Mouse (Mus musculus): Measurements from ENCODE around the gene Ptpn6. TPM values are rescaled to one million over a fixed set of nuclear protein-coding genes. Genes with fewer than 3 reads are reported as not detected.

Ptpn6 gene
- polyA plus RNA-seq, 1 experiment from 2014 or later: 5.6 TPM

DNA sequence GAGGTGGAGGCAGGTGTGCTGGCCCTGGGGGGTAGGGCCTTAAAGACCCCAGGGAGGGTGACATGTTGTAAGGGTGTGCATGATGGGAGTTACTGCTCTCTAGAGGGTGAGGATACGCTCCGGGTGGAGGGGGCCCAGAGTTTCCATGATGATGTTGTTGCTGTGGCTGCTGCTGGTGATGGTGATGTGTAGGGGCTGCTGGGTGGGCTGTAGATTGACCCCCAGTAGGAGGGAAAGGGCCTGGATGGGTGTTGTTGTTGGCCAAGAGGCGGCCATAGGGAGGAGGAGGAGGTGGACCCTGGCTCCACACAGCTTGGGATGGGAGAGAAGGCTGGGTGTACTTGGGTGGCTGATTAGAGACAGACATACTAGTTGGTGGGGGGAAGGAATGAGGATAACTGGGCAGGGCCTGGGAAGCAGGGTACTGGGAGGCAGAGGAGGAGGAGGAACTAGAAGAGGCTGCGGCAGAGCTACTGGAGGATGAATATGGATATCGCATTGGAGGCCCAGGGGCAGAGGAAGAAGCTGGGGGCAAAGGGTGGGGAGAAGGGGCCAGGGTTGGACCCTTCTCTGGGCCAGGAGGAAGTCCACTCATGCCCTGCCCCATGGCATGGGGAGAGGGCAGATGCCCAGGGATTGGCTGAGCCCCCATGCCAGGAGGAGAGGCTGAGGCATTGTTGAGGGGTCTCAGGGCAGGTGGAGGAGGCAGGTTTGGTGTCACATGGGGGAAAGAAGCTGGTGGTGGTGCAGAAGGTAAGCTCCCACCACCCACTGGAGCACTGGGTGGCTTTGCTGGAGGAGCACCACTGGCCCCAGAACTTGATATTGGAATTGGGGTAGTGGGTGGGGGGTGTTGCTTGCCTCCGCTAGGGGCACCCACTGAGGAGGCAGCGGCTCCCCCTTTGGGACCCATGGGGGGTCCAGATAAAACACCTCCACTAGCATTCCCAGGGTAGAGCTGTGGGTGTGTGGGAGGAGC lies 8.4 kb upstream of the Ptpn6 start:
- Histone ChIP-seq H3K27ac (replicated peaks; ENCODE audit: low read depth, low read length) (peak overlapping the region; percentile 91; the same call in 1 of the 2 replicates), H3K36me3 (ENCODE audit: control insufficient read depth, insufficient read depth, low read length) (peaks cover 66% of the 10 kb centered on the region), H3K27me3 (ENCODE audit: control insufficient read depth, insufficient read depth, low read length) (no peaks in the 10 kb centered on the region), H3K4me3 (replicated peaks; ENCODE audit: low read depth, low read length) (peak overlapping the region; percentile 41; the same call in 1 of the 2 replicates), H3K4me2 (ENCODE audit: low read length) (peak overlapping the region; percentile 93), H3K9ac (replicated peaks; ENCODE audit: low read length) (peak overlapping the region; percentile 76; the same call in 1 of the 2 replicates), H3K9me3 (ENCODE audit: control insufficient read depth, low read length) (no peaks in the 10 kb centered on the region), H3K4me1 (ENCODE audit: control insufficient read depth, insufficient read depth, low read length) (peaks cover 14% of the 10 kb centered on the region)
- no peak for DNase-seq
- ATAC-seq (ENCODE audit: low FRiP score, low TSS enrichment): no peak
- 90% methylated on average over 7 of the region's 7 CpGs for WGBS

DNA sequence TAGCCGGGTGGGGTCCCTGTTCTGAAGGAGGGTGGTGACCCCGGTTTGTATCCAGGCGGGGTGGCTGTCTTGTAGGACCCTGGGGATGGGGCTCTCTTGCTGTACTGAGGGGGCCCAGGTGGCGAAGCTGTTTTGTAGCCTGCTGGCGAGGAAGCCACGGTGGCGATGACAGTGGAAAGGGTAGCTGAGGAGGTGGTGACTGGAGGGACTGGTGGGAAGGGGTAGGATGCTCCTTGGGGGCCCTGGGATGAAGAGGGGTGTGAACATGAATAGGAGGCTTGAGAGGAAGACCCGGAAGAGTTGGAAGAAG lies 7.7 kb upstream of the Ptpn6 start:
- DNase-seq (no peak), ATAC-seq (ENCODE audit: low FRiP score, low TSS enrichment) (peak; percentile 5; the same call in 1 of the 2 replicates)
- peaks cover 66% of the 10 kb centered on the region for H3K36me3 ChIP-seq (ENCODE audit: control insufficient read depth, insufficient read depth, low read length)
- H3K9me3 ChIP-seq (ENCODE audit: control insufficient read depth, low read length): no peaks in the 10 kb centered on the region
- 10% methylated on average over 8 of the region's 8 CpGs for WGBS
- no peaks in the 10 kb centered on the region for H3K27me3 ChIP-seq (ENCODE audit: control insufficient read depth, insufficient read depth, low read length)
- peak overlapping the region; percentile 41 for H3K4me3 ChIP-seq (replicated peaks; ENCODE audit: low read depth, low read length)
- H3K27ac ChIP-seq (replicated peaks; ENCODE audit: low read depth, low read length): peak overlapping the region; percentile 91
- peaks cover 19% of the 10 kb centered on the region for H3K4me1 ChIP-seq (ENCODE audit: control insufficient read depth, insufficient read depth, low read length)
- peak overlapping the region; percentile 76 for H3K9ac ChIP-seq (replicated peaks; ENCODE audit: low read length)
- H3K4me2 ChIP-seq (ENCODE audit: low read length): peak overlapping the region; percentile 93

DNA sequence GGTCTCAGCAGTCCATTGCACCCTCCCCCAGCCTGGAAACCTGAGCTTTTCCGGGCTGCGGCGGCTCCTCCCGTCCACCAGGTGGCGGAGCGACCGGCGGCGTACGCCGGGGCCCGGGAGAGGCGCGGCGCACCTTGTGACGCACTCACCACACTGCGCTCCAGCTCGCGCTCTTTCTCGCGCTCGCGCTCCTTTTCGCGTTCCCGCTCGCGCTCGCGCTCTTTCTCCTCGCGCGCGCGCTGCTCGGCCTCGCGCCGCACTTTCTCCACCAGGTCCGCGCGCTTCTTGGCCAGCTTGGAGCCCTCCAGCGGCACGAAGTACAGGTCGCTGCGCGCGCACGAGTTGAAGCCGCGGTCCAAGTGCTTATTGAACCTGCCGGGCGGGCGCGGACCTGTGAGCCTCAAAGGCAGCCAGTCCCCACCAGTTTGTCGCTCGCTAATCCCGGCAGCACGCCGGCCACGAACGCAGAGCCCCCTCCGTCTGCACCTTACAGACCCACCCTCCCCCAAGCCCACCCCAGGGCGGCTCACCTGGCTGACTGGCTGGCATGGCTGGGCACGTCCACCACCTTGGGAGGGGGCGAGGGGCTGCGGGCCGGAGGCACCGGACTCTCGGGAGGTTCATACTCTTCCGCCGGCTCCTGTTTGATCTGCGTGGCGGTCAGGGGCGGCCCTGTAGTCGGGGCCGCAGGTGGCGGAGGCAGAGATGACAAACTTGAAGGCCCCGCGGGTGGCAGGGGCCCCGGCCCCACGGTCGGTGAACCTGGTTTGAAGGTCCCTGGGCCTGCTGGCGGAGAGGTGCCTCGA lies 7.2 kb upstream of the Ptpn6 start:
- Histone ChIP-seq H3K27me3 (ENCODE audit: control insufficient read depth, insufficient read depth, low read length) (no peaks in the 10 kb centered on the region), H3K4me3 (replicated peaks; ENCODE audit: low read depth, low read length) (peak overlapping the region; percentile 41), H3K9ac (replicated peaks; ENCODE audit: low read length) (peak overlapping the region; percentile 76), H3K4me1 (ENCODE audit: control insufficient read depth, insufficient read depth, low read length) (peaks cover 19% of the 10 kb centered on the region), H3K36me3 (ENCODE audit: control insufficient read depth, insufficient read depth, low read length) (peaks cover 66% of the 10 kb centered on the region), H3K27ac (replicated peaks; ENCODE audit: low read depth, low read length) (peak overlapping the region; percentile 91), H3K9me3 (ENCODE audit: control insufficient read depth, low read length) (no peaks in the 10 kb centered on the region), H3K4me2 (ENCODE audit: low read length) (peak overlapping the region; percentile 93)
- under 1% methylated on average over 85 of the region's 85 CpGs for WGBS
- DNase-seq (peak; percentile 99), ATAC-seq (ENCODE audit: low FRiP score, low TSS enrichment) (peak; percentile 86)

DNA sequence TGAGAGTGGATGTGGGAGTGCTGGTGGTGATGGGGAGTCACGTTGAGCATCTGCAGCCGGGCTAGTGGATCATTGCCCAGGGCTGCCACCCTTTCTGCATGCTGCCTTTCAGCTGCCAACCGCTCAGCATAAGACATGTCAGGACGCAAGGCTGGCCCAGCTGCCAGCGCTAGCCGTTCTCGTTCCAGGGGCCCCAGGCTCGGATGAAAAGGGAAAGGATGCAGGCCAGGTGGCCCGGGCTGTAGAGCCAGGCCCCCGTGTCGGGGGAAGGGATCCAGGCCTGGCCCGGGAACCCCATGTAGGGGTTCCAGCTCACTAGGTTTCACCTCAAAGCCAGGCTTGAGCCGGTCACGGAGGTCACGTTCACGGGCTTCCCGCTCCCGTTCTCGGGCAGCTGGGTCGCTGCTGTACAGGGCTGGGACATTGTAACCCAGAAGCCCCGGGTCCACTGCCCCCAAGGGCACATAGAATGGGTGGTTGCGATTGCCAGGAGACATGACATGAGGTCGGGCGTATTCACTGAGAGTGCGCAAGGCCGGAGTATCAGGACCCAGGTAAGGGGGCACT lies 6.3 kb upstream of the Ptpn6 start:
- 65% methylated on average over 26 of the region's 26 CpGs for WGBS
- ATAC-seq (ENCODE audit: low FRiP score, low TSS enrichment) (no peak), DNase-seq (peak; percentile 9)
- H3K27ac ChIP-seq (replicated peaks; ENCODE audit: low read depth, low read length): peak overlapping the region; percentile 91
- peaks cover 65% of the 10 kb centered on the region for H3K36me3 ChIP-seq (ENCODE audit: control insufficient read depth, insufficient read depth, low read length)
- no peaks in the 10 kb centered on the region for H3K9me3 ChIP-seq (ENCODE audit: control insufficient read depth, low read length)
- peak overlapping the region; percentile 41 for H3K4me3 ChIP-seq (replicated peaks; ENCODE audit: low read depth, low read length)
- peak overlapping the region; percentile 31; the same call in 1 of the 2 replicates for H3K9ac ChIP-seq (replicated peaks; ENCODE audit: low read length)
- H3K4me2 ChIP-seq (ENCODE audit: low read length): peak overlapping the region; percentile 93
- no peaks in the 10 kb centered on the region for H3K27me3 ChIP-seq (ENCODE audit: control insufficient read depth, insufficient read depth, low read length)
- peaks cover 22% of the 10 kb centered on the region for H3K4me1 ChIP-seq (ENCODE audit: control insufficient read depth, insufficient read depth, low read length)

DNA sequence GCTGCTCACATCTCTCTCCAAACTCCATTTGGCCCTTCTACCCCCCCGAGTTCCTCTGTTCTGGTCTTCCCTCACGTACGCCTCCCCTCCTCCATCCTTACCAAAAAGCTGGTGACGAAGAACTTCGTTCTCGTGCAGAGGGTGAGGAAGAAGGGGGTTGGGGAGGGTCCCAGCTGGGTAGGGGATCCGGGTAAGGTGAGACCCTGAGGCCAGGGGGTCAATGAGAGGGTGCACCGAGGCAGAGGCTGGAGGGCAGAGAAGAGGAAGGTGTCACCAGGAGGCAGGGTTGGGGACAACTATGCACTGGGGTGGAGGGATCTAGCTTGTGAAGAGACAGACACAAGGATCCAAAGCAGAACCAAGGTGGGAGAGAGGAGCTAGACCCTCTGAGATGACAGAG lies 5.1 kb upstream of the Ptpn6 start:
- Histone ChIP-seq H3K4me1 (ENCODE audit: control insufficient read depth, insufficient read depth, low read length) (peaks cover 32% of the 10 kb centered on the region), H3K4me3 (replicated peaks; ENCODE audit: low read depth, low read length) (no peak overlapping the region), H3K4me2 (ENCODE audit: low read length) (no peak overlapping the region), H3K9ac (replicated peaks; ENCODE audit: low read length) (no peak overlapping the region), H3K36me3 (ENCODE audit: control insufficient read depth, insufficient read depth, low read length) (peaks cover 58% of the 10 kb centered on the region), H3K27ac (replicated peaks; ENCODE audit: low read depth, low read length) (no peak overlapping the region), H3K9me3 (ENCODE audit: control insufficient read depth, low read length) (no peaks in the 10 kb centered on the region), H3K27me3 (ENCODE audit: control insufficient read depth, insufficient read depth, low read length) (no peaks in the 10 kb centered on the region)
- DNase-seq: no peak
- 93% methylated on average over 8 of the region's 8 CpGs for WGBS
- no peak for ATAC-seq (ENCODE audit: low FRiP score, low TSS enrichment)

DNA sequence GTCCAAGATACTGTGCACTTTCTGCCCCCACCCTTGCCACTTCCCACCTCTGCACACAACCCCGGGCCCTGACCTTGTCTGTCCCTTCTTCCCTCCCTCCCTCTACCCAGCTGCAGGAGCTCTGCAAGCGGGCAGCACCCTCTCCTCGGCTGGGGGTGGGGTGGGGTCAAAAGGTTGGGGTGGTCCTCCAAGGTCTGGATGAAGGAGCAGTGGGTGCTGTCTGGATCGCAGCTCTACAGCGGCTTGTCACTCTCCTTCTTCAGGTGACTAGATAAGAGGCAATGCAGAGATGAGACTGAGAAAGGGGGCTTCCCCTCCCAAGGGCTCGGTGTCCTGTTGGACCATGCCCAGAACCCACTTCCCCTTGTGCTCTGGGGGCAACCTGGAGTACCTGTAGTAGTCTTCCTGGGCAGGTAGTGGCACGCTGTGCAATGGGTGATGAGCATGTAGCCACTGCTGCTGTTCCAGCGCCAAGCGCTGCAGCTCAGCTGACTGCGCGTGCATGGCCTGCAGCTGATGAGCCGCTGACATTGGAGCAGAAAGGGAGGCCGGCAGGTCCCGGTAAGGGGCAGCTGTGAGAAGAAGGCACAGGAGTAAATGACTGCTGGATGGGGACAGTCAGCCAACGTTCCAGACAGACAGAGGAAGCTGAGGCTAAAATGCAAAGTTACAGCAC lies 4.5 kb upstream of the Ptpn6 start:
- ATAC-seq (ENCODE audit: low FRiP score, low TSS enrichment) (no peak), DNase-seq (no peak)
- peaks cover 52% of the 10 kb centered on the region for H3K36me3 ChIP-seq (ENCODE audit: control insufficient read depth, insufficient read depth, low read length)
- no peak overlapping the region for H3K27ac ChIP-seq (replicated peaks; ENCODE audit: low read depth, low read length)
- peaks cover 36% of the 10 kb centered on the region for H3K4me1 ChIP-seq (ENCODE audit: control insufficient read depth, insufficient read depth, low read length)
- 92% methylated on average over 15 of the region's 15 CpGs for WGBS
- no peaks in the 10 kb centered on the region for H3K27me3 ChIP-seq (ENCODE audit: control insufficient read depth, insufficient read depth, low read length)
- no peak overlapping the region for H3K4me2 ChIP-seq (ENCODE audit: low read length)
- H3K9me3 ChIP-seq (ENCODE audit: control insufficient read depth, low read length): no peaks in the 10 kb centered on the region
- no peak overlapping the region for H3K9ac ChIP-seq (replicated peaks; ENCODE audit: low read length)
- no peak overlapping the region for H3K4me3 ChIP-seq (replicated peaks; ENCODE audit: low read depth, low read length)

DNA sequence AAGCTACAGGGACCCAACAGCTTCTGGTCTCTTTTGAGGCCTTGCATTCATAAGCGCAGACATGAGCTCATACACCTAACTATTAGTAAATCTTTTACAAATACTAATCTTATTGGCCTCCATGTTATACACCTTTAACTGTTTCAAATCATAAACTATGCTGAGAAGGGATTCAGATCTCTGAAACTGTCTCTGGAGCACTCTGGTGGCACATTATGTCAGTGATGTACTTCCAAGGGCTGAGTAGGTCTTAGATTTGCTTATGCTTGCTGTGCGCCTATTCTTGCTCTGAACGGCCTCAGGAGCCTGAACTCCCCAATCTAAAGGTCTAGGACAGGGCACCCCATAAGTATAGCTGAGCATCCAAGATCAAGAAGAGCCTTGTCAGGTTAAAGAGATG lies 3.3 kb upstream of the Ptpn6 start:
- H3K4me2 ChIP-seq (ENCODE audit: low read length): peak overlapping the region; percentile 77
- peak overlapping the region; percentile 70 for H3K4me3 ChIP-seq (replicated peaks; ENCODE audit: low read depth, low read length)
- H3K27ac ChIP-seq (replicated peaks; ENCODE audit: low read depth, low read length): peak overlapping the region; percentile 99
- H3K9ac ChIP-seq (replicated peaks; ENCODE audit: low read length): peak overlapping the region; percentile 94; the same call in 1 of the 2 replicates
- ATAC-seq (ENCODE audit: low FRiP score, low TSS enrichment) (no peak), DNase-seq (no peak)
- no peaks in the 10 kb centered on the region for H3K9me3 ChIP-seq (ENCODE audit: control insufficient read depth, low read length)
- 73% methylated on average over 3 of the region's 3 CpGs for WGBS
- H3K4me1 ChIP-seq (ENCODE audit: control insufficient read depth, insufficient read depth, low read length): peaks cover 36% of the 10 kb centered on the region
- H3K27me3 ChIP-seq (ENCODE audit: control insufficient read depth, insufficient read depth, low read length): no peaks in the 10 kb centered on the region
- H3K36me3 ChIP-seq (ENCODE audit: control insufficient read depth, insufficient read depth, low read length): peaks cover 41% of the 10 kb centered on the region

Measured in midbrain, embryonic 14.5 days (tissue).